Mouse (Mus musculus): Measurements from ENCODE around the gene Cox7a1.
A peak's percentile ranks its signal among the peaks of the same experiment; 100 is the strongest.
"Not testable (repeated sequence)": the region's sequence is repeated elsewhere in the genome, so short reads cannot be mapped to it uniquely, and the experiment has no call there.

The Cox7a1 gene

GRCm38 (mm10) chr7:30183879-30184289 is at the start of gene Cox7a1:
Cox7a1 (plus strand) TSS chr7:30184144.
- DNase-seq (ENCODE audit: low spot score in 2 of 2): peak; percentile 76 to 78

- DNase-seq (ENCODE audit: low spot score in 2 of 2): no peak
Measured at GRCm38 (mm10) chr7:30136826-30137225, 47.1 kb upstream of the Cox7a1 start.

GRCm38 (mm10) chr7:30143170-30143554 is 40.8 kb upstream of the Cox7a1 start:
- no peak for DNase-seq (ENCODE audit: low spot score in 2 of 2)

- DNase-seq (ENCODE audit: low spot score in 2 of 2): peak; percentile 92
Measured at GRCm38 (mm10) chr7:30143555-30144209, 40.3 kb upstream of the Cox7a1 start.

- no peak for DNase-seq (ENCODE audit: low spot score in 2 of 2)
Measured at GRCm38 (mm10) chr7:30147011-30147410, 36.9 kb upstream of the Cox7a1 start.

- DNase-seq (ENCODE audit: low spot score in 2 of 2): no peak
Measured at GRCm38 (mm10) chr7:30154040-30154439, 29.9 kb upstream of the Cox7a1 start.

GRCm38 (mm10) chr7:30155507-30155906 is 28.4 kb upstream of the Cox7a1 start:
- no peak for DNase-seq (ENCODE audit: low spot score in 2 of 2)

GRCm38 (mm10) chr7:30163113-30163512 is 20.8 kb upstream of the Cox7a1 start:
- no peak for DNase-seq (ENCODE audit: low spot score in 2 of 2)

- DNase-seq (ENCODE audit: low spot score in 2 of 2): no peak
Measured at GRCm38 (mm10) chr7:30164745-30165144, 19.2 kb upstream of the Cox7a1 start.

GRCm38 (mm10) chr7:30168914-30169582 is 14.9 kb upstream of the Cox7a1 start:
- DNase-seq (ENCODE audit: low spot score in 2 of 2): peak in 1 of 2 experiments; percentile 59

- peak; percentile 95 to 97 for DNase-seq (ENCODE audit: low spot score in 2 of 2)
Measured at GRCm38 (mm10) chr7:30169583-30170282, 14.2 kb upstream of the Cox7a1 start, which contains the start of gene Zfp146. Zfp146 (minus strand) TSS chr7:30169750.

- DNase-seq (ENCODE audit: low spot score in 2 of 2): no peak
Measured at GRCm38 (mm10) chr7:30170283-30170951, 13.5 kb upstream of the Cox7a1 start.

GRCm38 (mm10) chr7:30176474-30176873 is 7.5 kb upstream of the Cox7a1 start:
- DNase-seq (ENCODE audit: low spot score in 2 of 2): no peak

GRCm38 (mm10) chr7:30178256-30178655 is 5.7 kb upstream of the Cox7a1 start:
- no peak for DNase-seq (ENCODE audit: low spot score in 2 of 2)

GRCm38 (mm10) chr7:30181308-30181707 is 2.6 kb upstream of the Cox7a1 start:
- peak; percentile 83 to 84 for DNase-seq (ENCODE audit: low spot score in 2 of 2)

- not testable (repeated sequence) for DNase-seq (ENCODE audit: low spot score in 2 of 2)
Measured at GRCm38 (mm10) chr7:30181929-30182328, 2.0 kb upstream of the Cox7a1 start.

GRCm38 (mm10) chr7:30183189-30183588 is 755 bp upstream of the Cox7a1 start:
- DNase-seq (ENCODE audit: low spot score in 2 of 2): not testable (repeated sequence)

GRCm38 (mm10) chr7:30184641-30185348 is 851 bp downstream of the Cox7a1 start:
- no peak for DNase-seq (ENCODE audit: low spot score in 2 of 2)

GRCm38 (mm10) chr7:30188344-30189115 is 4.6 kb downstream of the Cox7a1 start:
- DNase-seq (ENCODE audit: low spot score in 2 of 2): peak in 1 of 2 experiments; percentile 27

- no peak for DNase-seq (ENCODE audit: low spot score in 2 of 2)
Measured at GRCm38 (mm10) chr7:30189116-30189491, 5.2 kb downstream of the Cox7a1 start.

- peak; percentile 56 to 61 for DNase-seq (ENCODE audit: low spot score in 2 of 2)
Measured at GRCm38 (mm10) chr7:30192088-30192487, 8.1 kb downstream of the Cox7a1 start.

Measured in right cerebral cortex, postnatal 10 days (tissue).